16 mouse cellular contexts compared by ENCODE assay signal in the genomic region with DNA sequence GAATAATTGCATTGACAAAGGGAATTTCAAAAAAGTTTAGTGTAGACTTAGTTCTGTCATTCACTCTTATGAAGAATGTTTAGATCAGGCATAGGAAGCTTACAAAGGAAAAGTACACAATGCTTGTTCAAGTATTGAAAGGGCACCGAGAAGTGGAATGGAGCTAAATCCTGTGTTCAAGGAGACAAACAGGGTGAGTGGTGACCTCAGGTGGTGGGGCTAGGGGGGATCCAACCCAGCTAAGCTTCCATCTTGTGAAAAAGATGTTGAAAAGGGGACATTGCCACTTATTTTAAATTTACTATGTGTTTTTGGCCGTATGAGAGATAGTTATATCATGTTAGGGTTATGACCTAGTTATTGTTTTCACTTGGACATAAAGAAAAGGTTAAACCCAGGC.
"Had no signal": no experiment of that assay in that cellular context is flagged by ENCODE, and none has a peak within 500 bp of the region (broad histone marks: within the 10 kb centered on the region; RNA-seq: fewer than 3 reads in every experiment).

No protein-coding gene starts in this region.

- H3K4me1 ChIP-seq: neural tube, embryonic 13.5 days; stomach, embryonic 15.5 days had no signal

- H3K36me3 ChIP-seq: neural tube, embryonic 13.5 days; neural tube, embryonic 15.5 days; stomach, embryonic 15.5 days had no signal

- H3K27ac ChIP-seq: neural tube, embryonic 13.5 days; neural tube, embryonic 15.5 days; stomach, embryonic 15.5 days; stomach, postnatal 0 days had no signal

- H3K4me2 ChIP-seq: neural tube, embryonic 13.5 days; neural tube, embryonic 15.5 days; stomach, embryonic 15.5 days had no signal

- H3K27me3 ChIP-seq: neural tube, embryonic 13.5 days; neural tube, embryonic 15.5 days; stomach, embryonic 15.5 days had no signal

- DNase-seq: retina, postnatal 1 day; right cerebral cortex, adult 18-20 months; right cerebral cortex, postnatal 14 days; right cerebral cortex, postnatal 25 days; right cerebral cortex, postnatal 4 days; spleen, adult 18-20 months; thymus, adult 18-20 months; thymus, adult 2 months; thymus, postnatal 14 days; thymus, postnatal 25 days; thymus, postnatal 36 days; thymus, postnatal 4 days had no signal

- H3K4me3 ChIP-seq: neural tube, embryonic 13.5 days; neural tube, embryonic 15.5 days; stomach, embryonic 15.5 days had no signal

- H3K9me3 ChIP-seq: neural tube, embryonic 13.5 days; neural tube, embryonic 15.5 days; stomach, embryonic 15.5 days had no signal

- H3K9ac ChIP-seq: neural tube, embryonic 13.5 days; neural tube, embryonic 15.5 days; stomach, embryonic 15.5 days had no signal
